Mouse (Mus musculus): ENCODE results near the gene Lpar1. TPM values are rescaled to one million over a fixed set of nuclear protein-coding genes. Genes with fewer than 3 reads are reported as not detected.

Gene Lpar1
- polyA plus RNA-seq, 1 experiment, result 0.01 TPM

DNA sequence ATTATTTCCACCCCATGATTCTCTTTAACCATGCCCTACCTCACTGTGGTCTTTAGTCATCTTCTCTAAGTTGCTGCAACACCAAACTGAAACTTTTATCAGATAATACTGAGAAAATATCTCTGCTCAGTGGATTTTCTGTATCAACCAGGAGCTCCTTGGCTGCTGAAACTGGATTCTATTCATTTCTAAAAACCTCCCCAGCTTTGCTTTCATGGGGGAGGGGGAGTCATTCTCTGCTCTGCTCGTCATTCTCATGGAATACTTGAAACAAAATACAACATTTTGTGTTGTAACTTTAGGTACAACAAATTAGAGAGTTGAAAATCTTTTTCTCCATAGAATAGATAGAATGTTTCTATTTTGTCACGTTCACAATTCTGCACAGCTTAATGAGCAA, 18.7 kb upstream of the Lpar1 start:
- Histone ChIP-seq H3K27me3 (ENCODE audit: control insufficient read depth) (no peaks in the 10 kb centered on the region), H3K9me3 (ENCODE audit: control insufficient read depth, low read length) (no peaks in the 10 kb centered on the region), H3K4me3 (replicated peaks) (no peak overlapping the region), H3K36me3 (ENCODE audit: control insufficient read depth) (no peaks in the 10 kb centered on the region), H3K4me1 (ENCODE audit: control insufficient read depth) (no peaks in the 10 kb centered on the region)
- TF ChIP-seq GATA1 (IDR thresholded peaks at IDR 0.05; ENCODE audit: low read length), result no peak
- no peak for TF ChIP-seq TAL1 (IDR thresholded peaks at IDR 0.05; ENCODE audit: low read length)

DNA sequence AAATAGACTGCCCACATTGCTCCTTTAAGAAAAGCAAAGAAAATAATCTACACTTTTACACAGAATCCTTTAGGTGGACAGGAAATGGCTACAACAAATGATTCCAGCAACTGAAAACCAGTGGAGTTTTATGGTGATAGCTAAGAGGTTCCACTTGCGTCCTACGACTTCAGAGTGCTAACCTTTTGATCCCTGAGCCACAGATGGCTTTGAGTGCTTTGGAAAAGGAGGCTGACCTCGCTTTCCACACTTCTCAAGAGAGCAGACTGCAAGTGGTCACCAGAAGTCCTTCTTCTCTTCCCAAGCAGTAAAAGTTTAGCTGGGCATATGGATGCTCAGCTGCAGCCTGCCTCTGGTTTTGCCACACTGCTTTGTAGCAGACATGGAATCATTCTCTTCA, 18.0 kb upstream of the Lpar1 start:
- H3K36me3 ChIP-seq (ENCODE audit: control insufficient read depth), result no peaks in the 10 kb centered on the region
- TF ChIP-seq TAL1 (IDR thresholded peaks at IDR 0.05; ENCODE audit: low read length), result no peak
- TF ChIP-seq GATA1 (IDR thresholded peaks at IDR 0.05; ENCODE audit: low read length), result no peak
- H3K4me1 ChIP-seq (ENCODE audit: control insufficient read depth), result no peaks in the 10 kb centered on the region
- H3K4me3 ChIP-seq (replicated peaks), result no peak overlapping the region
- H3K27me3 ChIP-seq (ENCODE audit: control insufficient read depth), result no peaks in the 10 kb centered on the region
- no peaks in the 10 kb centered on the region for H3K9me3 ChIP-seq (ENCODE audit: control insufficient read depth, low read length)

DNA sequence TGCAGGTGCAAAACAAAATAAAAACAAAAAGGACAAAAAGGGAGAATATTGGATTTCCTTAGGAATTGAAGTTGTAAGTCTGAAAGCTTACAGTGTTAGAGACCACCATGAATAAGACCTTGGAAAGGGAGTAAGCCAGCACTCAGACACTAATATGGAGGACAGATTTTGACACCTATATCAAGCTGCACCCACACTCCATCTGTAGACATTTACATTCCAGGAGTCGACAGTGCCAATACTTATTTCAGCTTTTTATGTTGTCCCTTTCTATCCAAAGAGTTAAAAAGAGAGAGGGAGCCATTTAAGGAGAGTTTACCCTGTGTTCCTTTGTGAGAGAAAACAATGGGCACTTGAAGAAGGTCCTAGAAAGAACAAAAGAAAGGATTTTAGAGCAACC, 17.5 kb upstream of the Lpar1 start:
- Histone ChIP-seq H3K36me3 (ENCODE audit: control insufficient read depth) (no peaks in the 10 kb centered on the region), H3K9me3 (ENCODE audit: control insufficient read depth, low read length) (no peaks in the 10 kb centered on the region), H3K4me3 (replicated peaks) (no peak overlapping the region), H3K4me1 (ENCODE audit: control insufficient read depth) (no peaks in the 10 kb centered on the region), H3K27me3 (ENCODE audit: control insufficient read depth) (no peaks in the 10 kb centered on the region)
- TF ChIP-seq TAL1 (IDR thresholded peaks at IDR 0.05; ENCODE audit: low read length) (no peak), GATA1 (IDR thresholded peaks at IDR 0.05; ENCODE audit: low read length) (no peak)

DNA sequence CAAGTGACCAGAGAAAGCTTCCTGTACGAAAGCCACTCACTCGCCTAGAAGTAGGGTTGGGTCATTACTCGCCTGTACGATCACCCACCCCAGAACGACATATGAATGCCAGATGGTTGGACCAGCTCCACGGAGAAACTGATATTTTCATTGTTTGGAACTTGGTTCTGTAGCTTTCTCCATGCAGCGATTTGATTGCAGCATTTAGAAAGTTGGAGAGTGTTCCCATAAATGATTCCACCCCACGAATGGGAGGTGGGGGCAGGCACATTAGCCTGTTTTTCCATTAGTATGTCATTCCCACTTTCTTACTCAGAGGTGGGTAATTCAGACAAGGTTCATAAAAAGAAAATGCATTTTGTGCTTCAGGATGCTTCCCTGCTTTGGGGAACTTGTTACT, 14.8 kb upstream of the Lpar1 start:
- Histone ChIP-seq H3K36me3 (ENCODE audit: control insufficient read depth) (no peaks in the 10 kb centered on the region), H3K27me3 (ENCODE audit: control insufficient read depth) (no peaks in the 10 kb centered on the region), H3K4me1 (ENCODE audit: control insufficient read depth) (no peaks in the 10 kb centered on the region), H3K9me3 (ENCODE audit: control insufficient read depth, low read length) (no peaks in the 10 kb centered on the region), H3K4me3 (replicated peaks) (no peak overlapping the region)
- TF ChIP-seq GATA1 (IDR thresholded peaks at IDR 0.05; ENCODE audit: low read length) (no peak), TAL1 (IDR thresholded peaks at IDR 0.05; ENCODE audit: low read length) (no peak)

DNA sequence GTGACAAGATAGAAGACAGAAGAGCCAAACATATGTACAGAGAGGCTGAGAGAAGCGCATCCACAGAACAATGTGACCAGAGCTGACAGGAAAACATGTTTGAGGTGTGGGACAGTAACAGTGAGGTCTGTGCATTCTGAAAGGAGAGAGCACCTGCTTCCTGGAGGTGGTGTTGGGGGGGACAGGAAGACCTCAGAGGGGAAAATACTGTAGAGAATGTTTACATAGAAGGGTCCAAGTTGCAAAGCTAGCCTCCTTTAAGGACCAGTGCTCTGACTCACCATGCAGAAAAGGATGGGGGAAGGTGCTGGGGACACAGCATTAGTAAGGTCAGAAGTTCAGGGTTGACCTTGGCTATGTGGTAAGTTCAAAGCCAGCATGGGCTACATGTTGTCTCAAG, 9.1 kb upstream of the Lpar1 start:
- no peak overlapping the region for H3K4me3 ChIP-seq (replicated peaks)
- TF ChIP-seq TAL1 (IDR thresholded peaks at IDR 0.05; ENCODE audit: low read length) (no peak), GATA1 (IDR thresholded peaks at IDR 0.05; ENCODE audit: low read length) (no peak)
- no peaks in the 10 kb centered on the region for H3K36me3 ChIP-seq (ENCODE audit: control insufficient read depth)
- H3K9me3 ChIP-seq (ENCODE audit: control insufficient read depth, low read length), result no peaks in the 10 kb centered on the region
- H3K27me3 ChIP-seq (ENCODE audit: control insufficient read depth), result no peaks in the 10 kb centered on the region
- H3K4me1 ChIP-seq (ENCODE audit: control insufficient read depth), result no peaks in the 10 kb centered on the region

DNA sequence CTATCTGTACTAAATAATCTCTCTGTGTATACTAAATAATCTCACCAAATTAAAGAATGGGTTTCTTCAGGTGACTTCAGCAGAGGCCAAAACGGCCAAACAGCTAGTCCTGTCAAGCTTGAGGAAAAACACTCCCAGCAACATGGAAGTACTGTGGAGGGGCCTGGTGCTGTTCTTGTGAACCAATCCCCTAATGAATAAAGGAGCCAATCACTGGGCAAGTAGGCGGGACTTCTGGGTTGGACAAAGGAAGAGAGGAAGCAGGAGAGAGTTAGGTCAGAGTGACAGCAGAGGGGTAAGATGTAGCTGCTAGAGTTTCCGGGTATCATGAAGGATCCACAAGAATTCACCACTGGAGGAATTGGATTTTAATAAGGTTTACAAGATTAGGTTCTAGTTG, 3.3 kb upstream of the Lpar1 start:
- H3K4me3 ChIP-seq (replicated peaks), result no peak overlapping the region

DNA sequence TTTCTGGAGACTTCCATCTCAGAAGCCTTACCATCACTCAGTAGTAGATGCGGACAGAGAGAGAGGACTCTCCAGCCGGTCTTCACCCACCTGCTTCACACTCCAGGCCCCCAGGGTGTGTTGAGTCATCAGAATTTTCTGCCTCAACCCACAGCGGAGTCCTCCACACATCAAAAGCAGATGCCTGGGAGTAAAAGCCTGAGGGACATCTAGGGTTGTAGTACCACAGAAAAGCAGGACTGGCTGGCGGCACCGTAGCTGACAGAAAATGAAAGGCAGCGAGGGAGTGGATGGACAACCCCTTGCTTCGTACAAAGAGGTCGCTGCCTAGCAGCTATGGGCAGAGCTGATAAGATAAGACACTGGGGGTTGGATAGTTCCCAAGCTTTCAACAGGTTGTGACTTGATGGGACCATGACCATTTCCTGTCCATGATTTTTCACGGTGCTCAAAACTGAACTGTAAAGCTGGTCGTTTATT, 701 bp upstream of the Lpar1 start:
- TF ChIP-seq GATA1 (IDR thresholded peaks at IDR 0.05; ENCODE audit: low read length), result no peak
- TF ChIP-seq TAL1 (IDR thresholded peaks at IDR 0.05; ENCODE audit: low read length), result no peak
- no peaks in the 10 kb centered on the region for H3K9me3 ChIP-seq (ENCODE audit: control insufficient read depth, low read length)
- H3K36me3 ChIP-seq (ENCODE audit: control insufficient read depth), result no peaks in the 10 kb centered on the region
- H3K27me3 ChIP-seq (ENCODE audit: control insufficient read depth), result peaks cover 31% of the 10 kb centered on the region
- H3K4me1 ChIP-seq (ENCODE audit: control insufficient read depth), result peaks cover 4% of the 10 kb centered on the region; the same call in 1 of the 2 replicates
- H3K4me3 ChIP-seq (replicated peaks), result no peak overlapping the region

More for the DNA sequence above, 3.3 kb upstream of the Lpar1 start:
- Histone ChIP-seq H3K36me3 (ENCODE audit: control insufficient read depth) (no peaks in the 10 kb centered on the region), H3K9me3 (ENCODE audit: control insufficient read depth, low read length) (no peaks in the 10 kb centered on the region), H3K4me1 (ENCODE audit: control insufficient read depth) (peaks cover 4% of the 10 kb centered on the region; the same call in 1 of the 2 replicates), H3K27me3 (ENCODE audit: control insufficient read depth) (peaks cover 26% of the 10 kb centered on the region)
- TF ChIP-seq TAL1 (IDR thresholded peaks at IDR 0.05; ENCODE audit: low read length) (no peak), GATA1 (IDR thresholded peaks at IDR 0.05; ENCODE audit: low read length) (no peak)

DNA sequence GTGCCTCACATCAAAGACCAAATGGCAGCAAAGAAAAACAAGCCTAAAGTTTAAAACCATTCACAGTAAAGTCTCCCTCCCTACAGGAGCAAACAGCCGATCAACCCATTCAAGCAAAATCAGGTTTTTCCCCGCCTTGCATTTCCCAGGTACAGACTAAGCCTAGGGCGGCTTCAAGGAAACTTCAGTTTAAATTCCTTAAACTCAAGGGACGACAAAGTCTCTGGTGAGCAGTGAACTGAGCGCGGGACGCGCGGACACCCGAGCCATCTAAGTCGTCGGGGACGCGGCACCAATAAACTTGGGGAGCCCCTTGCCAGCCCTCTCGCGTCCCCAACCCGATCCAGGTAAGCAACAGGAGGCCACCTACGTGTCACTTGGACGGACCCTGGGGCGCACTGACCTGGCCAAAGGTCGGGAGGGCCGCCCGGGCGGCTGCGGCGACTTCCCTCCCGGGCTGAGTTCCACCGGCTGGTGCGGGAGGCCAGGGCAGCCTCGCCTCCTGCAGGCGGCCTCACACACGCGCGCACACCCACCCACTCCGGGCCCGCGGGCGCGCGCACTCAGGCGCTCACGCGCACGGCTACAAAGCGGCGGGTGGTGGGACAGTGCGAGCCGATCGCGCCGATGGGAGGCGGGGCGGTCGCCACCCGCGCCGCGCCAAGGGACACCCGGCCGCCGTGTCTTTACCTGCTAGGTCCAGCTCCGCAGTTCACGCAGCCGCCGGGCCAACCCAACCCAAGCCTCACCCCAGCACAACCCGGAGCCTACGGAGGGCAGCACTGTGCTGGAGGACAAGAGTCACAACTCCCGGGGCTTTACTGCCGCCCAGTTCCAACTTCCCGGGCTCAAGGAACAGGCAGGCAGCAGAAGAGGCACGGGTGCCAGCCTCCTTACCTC, 717 bp downstream of the Lpar1 start:
- TF ChIP-seq GATA1 (IDR thresholded peaks at IDR 0.05; ENCODE audit: low read length) (no peak), TAL1 (IDR thresholded peaks at IDR 0.05; ENCODE audit: low read length) (no peak)
- peak overlapping the region; percentile 53 for H3K4me3 ChIP-seq (replicated peaks)
- peaks cover 31% of the 10 kb centered on the region for H3K27me3 ChIP-seq (ENCODE audit: control insufficient read depth)
- H3K9me3 ChIP-seq (ENCODE audit: control insufficient read depth, low read length), result no peaks in the 10 kb centered on the region
- no peaks in the 10 kb centered on the region for H3K36me3 ChIP-seq (ENCODE audit: control insufficient read depth)
- H3K4me1 ChIP-seq (ENCODE audit: control insufficient read depth), result peaks cover 4% of the 10 kb centered on the region; the same call in 1 of the 2 replicates

DNA sequence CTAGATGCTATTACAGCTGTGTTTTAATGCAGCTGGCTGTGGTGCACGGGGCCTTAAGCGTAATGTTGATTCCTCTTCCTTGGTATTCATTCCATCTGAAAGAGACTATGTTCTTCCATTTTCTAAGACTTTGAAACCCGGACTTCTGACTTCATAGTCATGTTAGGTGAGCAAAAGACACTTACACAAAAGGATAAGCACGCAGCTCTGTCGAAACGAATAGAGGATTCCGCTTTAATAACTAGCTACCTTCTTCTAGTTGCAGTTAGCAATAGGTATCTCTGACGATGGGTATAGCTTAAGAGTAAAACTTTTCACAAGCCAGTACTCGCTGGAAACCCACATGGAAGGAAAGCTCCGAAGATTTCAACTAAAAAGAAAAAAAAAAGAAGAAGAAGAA, 1.5 kb downstream of the Lpar1 start:
- Histone ChIP-seq H3K4me3 (replicated peaks) (no peak overlapping the region), H3K36me3 (ENCODE audit: control insufficient read depth) (no peaks in the 10 kb centered on the region), H3K9me3 (ENCODE audit: control insufficient read depth, low read length) (no peaks in the 10 kb centered on the region), H3K4me1 (ENCODE audit: control insufficient read depth) (peaks cover 4% of the 10 kb centered on the region; the same call in 1 of the 2 replicates), H3K27me3 (ENCODE audit: control insufficient read depth) (peaks cover 31% of the 10 kb centered on the region)
- no peak for TF ChIP-seq TAL1 (IDR thresholded peaks at IDR 0.05; ENCODE audit: low read length)
- TF ChIP-seq GATA1 (IDR thresholded peaks at IDR 0.05; ENCODE audit: low read length), result no peak

All from erythroblast, embryonic 14.5 days (primary cell).